Mouse (Mus musculus): ENCODE data around the gene Naip6. TPM values are rescaled to one million over a fixed set of nuclear protein-coding genes. Genes with fewer than 3 reads are reported as not detected.

Naip6 gene
- polyA plus RNA-seq (2012; rRNA removed): 19.8 and 22.3 TPM in 2 replicates

GRCm38 (mm10) chr13:100317256-100317893 is at the start of gene Naip6:
TSS of gene Naip6 (minus strand) at chr13:100317674.

GRCm38 (mm10) chr13:100246223-100246622 is 71.3 kb downstream of the Naip6 start, which contains the start of gene Naip5:
TSS of gene Naip5 (minus strand) at chr13:100246323.

Other genes with a start within 250 kb of the Naip6 start
- 1.3 and 2.4 TPM in 2 replicates for gene Bdp1, start 213.6 kb downstream of the Naip6 start, polyA plus RNA-seq (2012; rRNA removed)
- gene Serf1, start 209.7 kb downstream of the Naip6 start, polyA plus RNA-seq (2012; rRNA removed): 9.3 and 15.4 TPM in 2 replicates
- 5.7 and 8.4 TPM in 2 replicates for gene Smn1, start 192.8 kb downstream of the Naip6 start, polyA plus RNA-seq (2012; rRNA removed)
- gene Naip2, start 115.6 kb downstream of the Naip6 start, polyA plus RNA-seq (2012; rRNA removed): 10.6 and 13.0 TPM in 2 replicates
- gene Naip5, start 71.4 kb downstream of the Naip6 start, polyA plus RNA-seq (2012; rRNA removed): 9.8 and 10.7 TPM in 2 replicates
- 21.8 and 23.3 TPM in 2 replicates for gene Naip1, start 135.2 kb upstream of the Naip6 start, polyA plus RNA-seq (2012; rRNA removed)
- 9.1 and 13.6 TPM in 2 replicates for gene Gtf2h2, start 174.9 kb upstream of the Naip6 start, polyA plus RNA-seq (2012; rRNA removed)
- 21.7 and 24.7 TPM in 2 replicates for gene Ocln, start 235.0 kb upstream of the Naip6 start, polyA plus RNA-seq (2012; rRNA removed)